Mouse (Mus musculus) hindbrain, embryonic 11.5 days (tissue): Measurements from ENCODE around the gene Mylk. TPM values are rescaled to one million over a fixed set of nuclear protein-coding genes. Genes with fewer than 3 reads are reported as not detected.

Experiments
- ATAC-seq: fragments of 200-750 bp; cut with Nextera tagmentation; 2 replicates; pipeline ENCODE4 v1.8.0; 2017; ENCODE audit warnings: mild to moderate bottlenecking, moderate TSS enrichment, moderate library complexity; ENCODE audit not compliant: low FRiP score
- DNase-seq: peaks from one replicate; pipeline ENCODE4 v3.0.0-alpha.2; 2015; ENCODE audit warnings: low spot score
- H3K27ac ChIP-seq: fragments of 300-500 bp; sonication (generic); 2 replicates; pipeline ENCODE4 v1.5.1; 2014; ENCODE audit warnings: mild to moderate bottlenecking, low read depth, low read length
- H3K27me3 ChIP-seq: fragments of 300-500 bp; sonication (generic); 2 replicates; pipeline ENCODE4 v1.6.1; 2014; ENCODE audit warnings: mild to moderate bottlenecking, low read length, moderate library complexity, mixed read lengths; ENCODE audit not compliant: control insufficient read depth, insufficient read depth
- H3K36me3 ChIP-seq: fragments of 300-500 bp; sonication (generic); 2 replicates; pipeline ENCODE4 v1.6.1; 2014; ENCODE audit warnings: mild to moderate bottlenecking, low read length, moderate library complexity, mixed read lengths; ENCODE audit not compliant: control insufficient read depth, insufficient read depth
- H3K4me1 ChIP-seq: fragments of 300-500 bp; sonication (generic); replicated peaks from 2 replicates; pipeline ENCODE4 v1.6.1; 2014; ENCODE audit warnings: low read length, mixed read lengths; ENCODE audit not compliant: control insufficient read depth, insufficient read depth
- H3K4me2 ChIP-seq: fragments of 300-500 bp; sonication (generic); replicated peaks from 2 replicates; pipeline ENCODE4 v1.6.1; 2014; ENCODE audit warnings: mild to moderate bottlenecking, low read depth, low read length
- H3K4me3 ChIP-seq: fragments of 300-500 bp; sonication (generic); 2 replicates; pipeline ENCODE4 v1.5.1; 2014; ENCODE audit warnings: low read depth, low read length
- H3K9ac ChIP-seq: fragments of 300-500 bp; sonication (generic); 2 replicates; pipeline ENCODE4 v1.6.1; 2014; ENCODE audit warnings: low read depth, low read length
- H3K9me3 ChIP-seq: fragments of 300-500 bp; sonication (generic); 2 replicates; pipeline ENCODE4 v1.6.1; 2016; ENCODE audit warnings: low read length; ENCODE audit not compliant: control insufficient read depth
- WGBS: fragments of 180-500 bp; shearing (Covaris S2); extraction: QIAGEN DNeasy Blood & Tissue Kit; methylation state at CpG from one replicate; pipeline ENCODE4 v1.1.7; 2014; 5-methylcytosine and 5-hydroxymethylcytosine counted together
- polyA plus RNA-seq: library from polyadenylated mRNA; unstranded; fragments of >200 nt; fragmentation: Nextera tagmentation; extraction: Ambion mirVana; gene quantifications from 2 replicates; pipeline ENCODE4 v1.2.1, GENCODE M21; 2014

Gene Mylk
- polyA plus RNA-seq, 1 experiment from 2014 or later: 4.5 TPM

- peak; percentile 97 for DNase-seq
- Histone ChIP-seq H3K4me2 (peak within 1 kb of the TSS; percentile 35), H3K36me3 (no peaks in the 10 kb centered on the region), H3K9ac (peak within 1 kb of the TSS; percentile 80), H3K4me1 (no peaks in the 10 kb centered on the region), H3K4me3 (peak within 1 kb of the TSS; percentile 90), H3K9me3 (no peaks in the 10 kb centered on the region), H3K27me3 (no peaks in the 10 kb centered on the region), H3K27ac (peak within 1 kb of the TSS; percentile 89)
- ATAC-seq: peak; percentile 99
- under 1% methylated on average over 74 of the region's 97 CpGs for WGBS
Observed at GRCm38 (mm10) chr16:35022242-35023137, 277.5 kb downstream of the Mylk start, which contains the start of gene Hacd2. TSS of gene Hacd2 (plus strand) at chr16:35022428.

DNA sequence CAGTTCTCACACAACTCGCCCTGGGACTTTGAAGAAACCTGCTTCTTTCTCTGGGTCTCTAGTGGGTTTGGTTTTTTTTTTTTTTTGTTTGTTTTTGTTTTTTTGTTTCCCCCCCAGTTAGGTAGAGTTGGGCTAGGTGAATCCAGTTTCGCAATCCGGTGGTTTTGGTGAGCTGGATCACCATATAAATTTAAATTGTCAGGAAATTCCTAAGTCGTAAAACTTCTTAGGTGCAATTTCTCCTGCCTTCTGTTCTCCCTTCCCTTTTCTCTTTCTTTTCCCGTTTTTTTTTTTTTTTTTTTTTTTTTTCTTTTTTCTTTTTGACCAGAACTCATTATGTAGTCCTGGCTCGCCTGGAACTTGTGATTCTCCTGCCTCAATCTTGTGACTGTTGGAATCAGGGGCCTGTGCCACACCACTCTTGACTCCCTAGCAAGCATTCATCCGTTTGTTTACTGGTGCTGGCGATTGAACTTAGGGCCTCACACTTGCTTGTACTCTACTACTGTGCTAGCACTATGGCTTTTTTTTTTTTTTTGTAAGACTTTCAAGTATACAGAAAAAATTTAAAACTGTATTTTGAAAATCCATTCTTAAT is 278.2 kb downstream of the Mylk start:
- ATAC-seq: no peak
- H3K4me2 ChIP-seq: peak overlapping the region; percentile 35
- no peak overlapping the region; the same call in 1 of the 2 replicates for H3K9ac ChIP-seq
- WGBS: 3% methylated on average over 8 of the region's 8 CpGs
- H3K9me3 ChIP-seq: no peaks in the 10 kb centered on the region
- H3K4me1 ChIP-seq: no peaks in the 10 kb centered on the region
- no peaks in the 10 kb centered on the region for H3K27me3 ChIP-seq
- peak overlapping the region; percentile 90 for H3K4me3 ChIP-seq
- no peaks in the 10 kb centered on the region for H3K36me3 ChIP-seq
- DNase-seq: no peak
- H3K27ac ChIP-seq: no peak overlapping the region

DNA sequence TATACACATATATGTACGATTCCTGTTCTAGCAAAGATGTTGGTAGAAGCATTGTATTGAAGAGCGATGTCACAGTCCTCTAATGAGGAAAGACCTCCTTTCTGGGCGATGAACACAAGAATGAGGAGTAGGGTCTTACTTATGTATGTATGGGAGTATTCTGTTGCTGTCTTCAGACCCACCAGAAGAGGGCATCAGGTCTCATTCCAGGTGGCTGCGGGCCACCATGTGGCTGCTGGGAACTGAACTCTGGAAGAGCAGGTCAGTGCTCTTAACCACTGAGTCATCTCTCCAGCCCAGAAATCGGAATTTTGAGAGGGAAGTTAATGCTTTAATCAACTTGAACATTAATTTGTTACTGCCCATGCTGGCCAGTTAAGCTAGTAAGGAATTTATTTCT is 279.3 kb downstream of the Mylk start:
- no peak overlapping the region for H3K9ac ChIP-seq
- H3K4me1 ChIP-seq: no peaks in the 10 kb centered on the region
- no peak overlapping the region for H3K4me2 ChIP-seq
- no peak overlapping the region for H3K27ac ChIP-seq
- H3K9me3 ChIP-seq: no peaks in the 10 kb centered on the region
- no peaks in the 10 kb centered on the region for H3K36me3 ChIP-seq
- H3K27me3 ChIP-seq: no peaks in the 10 kb centered on the region
- no peak overlapping the region for H3K4me3 ChIP-seq
- WGBS: 86% methylated on average over 5 of the region's 5 CpGs
- no peak for DNase-seq
- no peak for ATAC-seq

GRCm38 (mm10) chr16:35025347-35025746 is 280.3 kb downstream of the Mylk start:
- H3K9me3 ChIP-seq: no peaks in the 10 kb centered on the region
- 95% methylated on average over 4 of the region's 4 CpGs for WGBS
- no peak overlapping the region for H3K4me3 ChIP-seq
- H3K9ac ChIP-seq: no peak overlapping the region
- H3K4me2 ChIP-seq: no peak overlapping the region
- no peaks in the 10 kb centered on the region for H3K27me3 ChIP-seq
- ATAC-seq (no peak), DNase-seq (no peak)
- no peaks in the 10 kb centered on the region for H3K4me1 ChIP-seq
- no peaks in the 10 kb centered on the region for H3K36me3 ChIP-seq
- H3K27ac ChIP-seq: no peak overlapping the region

- Histone ChIP-seq H3K4me2 (no peak overlapping the region), H3K27ac (no peak overlapping the region), H3K4me3 (no peak overlapping the region), H3K9ac (no peak overlapping the region), H3K36me3 (no peaks in the 10 kb centered on the region), H3K27me3 (no peaks in the 10 kb centered on the region), H3K4me1 (peaks cover 2% of the 10 kb centered on the region; the same call in 1 of the 2 replicates), H3K9me3 (no peaks in the 10 kb centered on the region)
- WGBS: 94% methylated on average over 3 of the region's 3 CpGs
- no peak for DNase-seq
- no peak for ATAC-seq
Observed at GRCm38 (mm10) chr16:35033241-35033640, 288.2 kb downstream of the Mylk start.

DNA sequence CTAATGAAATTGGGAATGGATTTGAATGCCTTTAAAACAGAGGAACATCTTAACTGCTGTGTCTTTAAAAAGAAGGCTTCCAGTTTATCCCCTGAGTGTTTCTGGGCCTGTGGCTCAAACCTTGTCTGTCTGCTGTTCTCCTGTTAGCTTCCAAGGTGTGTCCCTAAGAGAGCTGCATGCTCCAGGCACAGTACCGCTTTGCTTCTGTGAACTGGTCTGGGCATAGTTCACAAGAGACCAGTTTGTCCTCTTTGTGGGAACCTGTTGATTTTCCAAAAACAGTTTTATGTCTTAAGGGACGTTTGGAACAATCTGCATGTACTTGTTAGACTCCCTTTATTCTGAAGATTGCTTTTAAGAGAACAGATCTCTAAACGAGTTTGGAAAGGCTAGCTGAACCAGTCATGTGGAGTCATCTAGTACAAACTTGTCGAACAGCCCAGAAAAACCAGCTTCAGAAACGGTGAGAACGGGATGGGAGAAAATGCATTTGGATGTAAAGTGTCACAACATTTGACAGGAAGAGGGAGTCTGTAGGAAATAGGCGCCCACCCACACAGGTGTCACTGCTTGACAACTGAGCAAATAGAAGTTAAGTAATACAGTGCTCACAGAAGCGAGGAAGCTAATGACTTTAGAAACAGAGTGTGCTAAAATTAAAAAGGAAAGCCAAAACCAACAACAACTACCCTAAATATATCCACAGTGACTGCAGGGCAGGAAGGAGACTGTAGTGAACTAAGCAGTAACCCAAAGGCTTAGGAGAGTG is 289.0 kb downstream of the Mylk start:
- H3K4me2 ChIP-seq: no peak overlapping the region
- 81% methylated on average over 8 of the region's 8 CpGs for WGBS
- H3K36me3 ChIP-seq: no peaks in the 10 kb centered on the region
- DNase-seq: no peak
- H3K27me3 ChIP-seq: no peaks in the 10 kb centered on the region
- H3K9ac ChIP-seq: no peak overlapping the region
- no peaks in the 10 kb centered on the region for H3K9me3 ChIP-seq
- no peak for ATAC-seq
- no peak overlapping the region for H3K27ac ChIP-seq
- peaks cover 2% of the 10 kb centered on the region; the same call in 1 of the 2 replicates for H3K4me1 ChIP-seq
- H3K4me3 ChIP-seq: no peak overlapping the region

- ATAC-seq (no peak), DNase-seq (no peak)
- H3K4me3 ChIP-seq: no peak overlapping the region
- H3K4me2 ChIP-seq: no peak overlapping the region
- no peaks in the 10 kb centered on the region for H3K27me3 ChIP-seq
- 92% methylated on average over 5 of the region's 5 CpGs for WGBS
- no peaks in the 10 kb centered on the region for H3K9me3 ChIP-seq
- no peaks in the 10 kb centered on the region for H3K36me3 ChIP-seq
- H3K4me1 ChIP-seq: peaks cover 2% of the 10 kb centered on the region; the same call in 1 of the 2 replicates
- no peak overlapping the region for H3K27ac ChIP-seq
- no peak overlapping the region for H3K9ac ChIP-seq
Observed at GRCm38 (mm10) chr16:35034971-35035370, 290.0 kb downstream of the Mylk start.

DNA sequence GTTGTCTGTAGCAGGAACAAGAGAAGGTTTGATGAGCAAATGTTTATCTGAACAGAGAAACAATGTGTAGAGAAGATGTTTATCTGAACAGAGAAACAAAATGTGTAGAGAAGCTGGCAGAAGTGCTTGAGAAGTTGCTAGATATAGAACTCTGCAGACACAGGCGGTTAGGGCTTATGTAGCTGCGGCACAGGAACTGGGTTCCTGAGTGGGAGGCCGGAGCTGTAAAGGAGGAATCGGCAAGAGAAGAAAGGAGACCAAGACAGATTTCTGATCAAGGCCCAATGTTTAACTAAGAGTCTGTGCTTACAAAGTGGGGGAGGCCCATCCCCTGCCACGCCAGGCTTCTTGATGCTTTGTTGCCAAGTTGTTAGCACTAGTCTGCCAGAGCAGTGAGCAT is 291.7 kb downstream of the Mylk start:
- Histone ChIP-seq H3K4me2 (no peak overlapping the region), H3K4me1 (peaks cover 2% of the 10 kb centered on the region; the same call in 1 of the 2 replicates), H3K27ac (no peak overlapping the region), H3K4me3 (no peak overlapping the region), H3K9ac (no peak overlapping the region), H3K36me3 (no peaks in the 10 kb centered on the region), H3K9me3 (no peaks in the 10 kb centered on the region), H3K27me3 (no peaks in the 10 kb centered on the region)
- WGBS: 85% methylated on average over 5 of the region's 5 CpGs
- no peak for ATAC-seq
- DNase-seq: no peak
